Mouse (Mus musculus): ENCODE results near the gene Cldn22.

DNA sequence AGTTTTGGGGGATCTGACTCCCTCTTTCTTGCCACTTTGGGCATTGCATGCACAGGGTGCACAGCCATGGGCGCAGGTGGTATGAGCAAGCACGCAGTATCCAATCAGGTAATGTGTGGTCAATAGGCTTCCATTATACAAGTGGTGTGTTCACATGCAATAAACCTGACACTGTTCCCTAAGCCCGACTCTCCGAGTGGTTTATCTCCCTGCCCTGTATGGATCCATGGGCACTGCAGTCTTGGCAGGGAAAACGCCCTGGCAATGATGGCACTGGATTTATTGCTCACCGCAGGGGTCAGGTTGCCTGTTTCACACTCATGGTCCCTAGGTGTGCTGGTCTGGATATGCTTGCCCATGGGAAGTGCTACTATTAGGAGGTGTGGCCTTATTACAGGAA is 23.6 kb downstream of the Cldn22 start:
- no peak for TF ChIP-seq GATA1 (IDR thresholded peaks at IDR 0.05; ENCODE audit: borderline replicate concordance, low read length)
- no peak for TF ChIP-seq TAL1 (conservative IDR thresholded peaks at IDR 0.05; ENCODE audit: low read depth, low read length)
- TF ChIP-seq CTCF (IDR thresholded peaks at IDR 0.05; ENCODE audit: low read depth, low read length) = no peak
- no peak for TF ChIP-seq POLR2AphosphoS5 (IDR thresholded peaks at IDR 0.05; ENCODE audit: insufficient replicate concordance, low read depth, low read length)

Measured in G1E (cell line).